Mouse (Mus musculus): ENCODE data around the gene C330021F23Rik. TPM values are rescaled to one million over a fixed set of nuclear protein-coding genes. Genes with fewer than 3 reads are reported as not detected.

C330021F23Rik gene
- 2.6 and 3.3 TPM in 2 replicates for polyA plus RNA-seq (2012; rRNA removed)

GRCm38 (mm10) chr8:3567641-3568371 is at the start of gene C330021F23Rik:
TSS of gene C330021F23Rik (plus strand) at chr8:3567990.

GRCm38 (mm10) chr8:3586993-3587390 is 19.2 kb downstream of the C330021F23Rik start, which contains the start of gene Camsap3:
TSS of gene Camsap3 (plus strand) at chr8:3587293.

GRCm38 (mm10) chr8:3621199-3621970 is 53.6 kb downstream of the C330021F23Rik start, which contains the start of the genes Xab2 and Pet100:
TSS of gene Xab2 (minus strand) at chr8:3621316.
TSS of gene Pet100 (plus strand) at chr8:3621548.

GRCm38 (mm10) chr8:3625445-3625844 is 57.7 kb downstream of the C330021F23Rik start, which contains the start of gene Pcp2:
TSS of gene Pcp2 (minus strand) at chr8:3625545.

GRCm38 (mm10) chr8:3630647-3631477 is 63.1 kb downstream of the C330021F23Rik start, which contains the start of gene Stxbp2:
TSS of gene Stxbp2 (plus strand) at chr8:3630955.

Other genes with a start within 250 kb of the C330021F23Rik start
- 0.23 and 0.39 TPM in 2 replicates for gene A430078G23Rik, start 214.6 kb upstream of the C330021F23Rik start, polyA plus RNA-seq (2012; rRNA removed)
- gene Arhgef18, start 175.0 kb upstream of the C330021F23Rik start, polyA plus RNA-seq (2012; rRNA removed): 3.1 and 3.4 TPM in 2 replicates
- 2.6 and 2.8 TPM in 2 replicates for gene Pex11g, start 100.3 kb upstream of the C330021F23Rik start, polyA plus RNA-seq (2012; rRNA removed)
- 0.02 TPM in 1 of 2 replicates, not detected in the other for gene Tex45, start 97.1 kb upstream of the C330021F23Rik start, polyA plus RNA-seq (2012; rRNA removed)
- gene Zfp358, start 74.9 kb upstream of the C330021F23Rik start, polyA plus RNA-seq (2012; rRNA removed): 4.3 and 4.4 TPM in 2 replicates
- gene Mcoln1, start 67.5 kb upstream of the C330021F23Rik start, polyA plus RNA-seq (2012; rRNA removed): 23.0 and 25.9 TPM in 2 replicates
- 12.1 and 13.4 TPM in 2 replicates for gene Pnpla6, start 52.6 kb upstream of the C330021F23Rik start, polyA plus RNA-seq (2012; rRNA removed)
- 2.4 and 2.6 TPM in 2 replicates for gene Camsap3, start 19.3 kb downstream of the C330021F23Rik start, polyA plus RNA-seq (2012; rRNA removed)
- gene Xab2, start 53.3 kb downstream of the C330021F23Rik start, polyA plus RNA-seq (2012; rRNA removed): 25.8 and 27.8 TPM in 2 replicates
- gene Pet100, start 53.6 kb downstream of the C330021F23Rik start, polyA plus RNA-seq (2012; rRNA removed): 32.5 and 36.6 TPM in 2 replicates
- not detected in 2 replicates for gene Pcp2, start 57.6 kb downstream of the C330021F23Rik start, polyA plus RNA-seq (2012; rRNA removed)
- 46.1 and 55.2 TPM in 2 replicates for gene Stxbp2, start 63.0 kb downstream of the C330021F23Rik start, polyA plus RNA-seq (2012; rRNA removed)
- 0.03 TPM in 1 of 2 replicates, not detected in the other for gene Retn, start 87.8 kb downstream of the C330021F23Rik start, polyA plus RNA-seq (2012; rRNA removed)
- 1.2 and 1.8 TPM in 2 replicates for gene Mcemp1, start 97.8 kb downstream of the C330021F23Rik start, polyA plus RNA-seq (2012; rRNA removed)
- 1.7 and 2.2 TPM in 2 replicates for gene Fcor, start 104.4 kb downstream of the C330021F23Rik start, polyA plus RNA-seq (2012; rRNA removed)
- 12.6 and 13.2 TPM in 2 replicates for gene Trappc5, start 108.3 kb downstream of the C330021F23Rik start, polyA plus RNA-seq (2012; rRNA removed)
- not detected in 2 replicates for gene Fcer2a, start 126.2 kb downstream of the C330021F23Rik start, polyA plus RNA-seq (2012; rRNA removed)
- 3.0 and 3.5 TPM in 2 replicates for gene Clec4g, start 152.7 kb downstream of the C330021F23Rik start, polyA plus RNA-seq (2012; rRNA removed)
- 0.06 and 0.07 TPM in 2 replicates for gene Cd209a, start 181.0 kb downstream of the C330021F23Rik start, polyA plus RNA-seq (2012; rRNA removed)

Measured in liver, embryonic 14 days (tissue).